Mouse (Mus musculus) lung, adult 2 months (tissue): ENCODE data around the gene Rab5c.

Experiments
- CTCF ChIP-seq: fragments of 200-500 bp; IDR thresholded peaks from 2 replicates; pipeline ENCODE4 v1.5.1; 2011; ENCODE audit warnings: mild to moderate bottlenecking, low read length, control low read depth; ENCODE audit not compliant: insufficient read depth
- POLR2A ChIP-seq: fragments of 200-500 bp; IDR thresholded peaks from 2 replicates; pipeline ENCODE4 v1.6.1; 2011; ENCODE audit warnings: low read depth, mild to moderate bottlenecking, control low read depth, low read length, borderline replicate concordance; ENCODE audit errors: extremely low read depth

DNA sequence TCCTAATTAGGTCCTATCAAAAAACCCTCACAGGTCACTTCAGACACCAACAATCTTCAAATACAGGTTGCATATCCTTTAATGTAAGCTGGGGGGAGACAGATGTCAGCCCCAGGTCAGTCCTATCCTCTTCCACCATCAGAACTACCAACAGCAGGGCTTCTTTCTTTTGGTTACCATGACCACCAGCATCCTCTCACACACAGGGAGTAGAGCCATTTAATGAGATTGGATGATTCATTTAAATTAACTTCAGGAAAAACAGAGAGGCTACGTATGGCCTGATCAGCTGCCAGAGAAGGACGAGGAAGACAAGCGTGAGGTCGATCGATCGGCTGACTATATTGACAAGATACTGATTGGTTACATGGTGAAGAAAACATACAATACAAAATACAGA lies 23.1 kb downstream of the Rab5c start:
- TF ChIP-seq CTCF (no peak), POLR2A (no peak)
